Mouse (Mus musculus) ES-E14 (cell line): ENCODE measurements around the gene Umodl1. TPM values are rescaled to one million over a fixed set of nuclear protein-coding genes. Genes with fewer than 3 reads are reported as not detected.

Experiments used
- DNase-seq: peaks from one replicate; pipeline ENCODE4 v3.0.0-alpha.2; 2013; ENCODE audit warnings: low read depth, low spot score
- H3K27ac ChIP-seq: 2 replicates; pipeline ENCODE4 v1.5.1; 2012; ENCODE audit warnings: low read depth, mild to moderate bottlenecking, low read length, moderate library complexity, mixed read lengths; ENCODE audit not compliant: poor library complexity, insufficient read depth, severe bottlenecking
- H3K36me3 ChIP-seq: 2 replicates; pipeline ENCODE4 v1.6.1; 2012; ENCODE audit warnings: mild to moderate bottlenecking, low read length, moderate library complexity, mixed read lengths; ENCODE audit not compliant: control insufficient read depth, poor library complexity, insufficient read depth, severe bottlenecking
- H3K4me1 ChIP-seq, 2 experiments: fragments of 150-350 bp in 1 of 2; sonication (generic) in 1 of 2; 2 replicates each; pipeline ENCODE4 v1.6.1; 2012; ENCODE audit warnings: low read length in 2 of 2, mild to moderate bottlenecking in 1 of 2, mixed read lengths in 1 of 2; ENCODE audit not compliant: control insufficient read depth in 2 of 2, insufficient read depth in 2 of 2, poor library complexity in 1 of 2
- H3K4me3 ChIP-seq, 2 experiments: fragments of 150-350 bp in 1 of 2; sonication (generic) in 1 of 2; 2 replicates each; pipeline ENCODE4 v1.5.1; 2012; ENCODE audit warnings: low read length in 2 of 2, low read depth in 1 of 2, mild to moderate bottlenecking in 1 of 2, mixed read lengths in 1 of 2; ENCODE audit not compliant: insufficient read depth in 1 of 2, poor library complexity in 1 of 2, severe bottlenecking in 1 of 2
- H3K9ac ChIP-seq: 2 replicates; pipeline ENCODE4 v1.6.1; 2012; ENCODE audit warnings: low read depth, mild to moderate bottlenecking, low read length, mixed read lengths; ENCODE audit not compliant: poor library complexity, insufficient read depth, severe bottlenecking
- H3K9me3 ChIP-seq: fragments of 150-350 bp; sonication (generic); 2 replicates; pipeline ENCODE4 v1.6.1; 2012; ENCODE audit warnings: low read depth, mild to moderate bottlenecking, low read length; ENCODE audit not compliant: control insufficient read depth, insufficient read depth
- CHD2 ChIP-seq: IDR thresholded peaks from 2 replicates; pipeline ENCODE4 v1.6.1; 2014; ENCODE audit warnings: mild to moderate bottlenecking, low read depth, low read length, inconsistent platforms
- HCFC1 ChIP-seq: IDR thresholded peaks from 2 replicates; pipeline ENCODE4 v1.6.1; 2012; ENCODE audit warnings: low read length, inconsistent platforms, borderline replicate concordance; ENCODE audit not compliant: insufficient read depth
- MAFK ChIP-seq: IDR thresholded peaks from 2 replicates; pipeline ENCODE4 v1.6.1; 2014; ENCODE audit warnings: mild to moderate bottlenecking, low read depth, low read length, inconsistent platforms; ENCODE audit not compliant: insufficient read depth
- ZC3H11A ChIP-seq: IDR thresholded peaks from 2 replicates; pipeline ENCODE4 v1.6.1; 2012; ENCODE audit warnings: low read depth, mild to moderate bottlenecking, inconsistent platforms, low read length, borderline replicate concordance
- ZNF384 ChIP-seq: IDR thresholded peaks from 2 replicates; pipeline ENCODE4 v1.6.1; 2012; ENCODE audit warnings: low read depth, low read length, inconsistent platforms
- in situ Hi-C, 2 experiments: fragments of 600-800 bp; cut with MboI; formaldehyde crosslinking; loops; one replicate each; pipeline ENCODE4 v1.15.1; 2025; ENCODE audit warnings: low sequenced_read_pairs in 2 of 2, inconsistent platforms in 1 of 2; ENCODE audit not compliant: unreplicated experiment in 2 of 2
- total RNA-seq: library from RNA; depleted of rRNA; stranded (reverse); fragments of 300-350 nt; gene quantifications from 2 replicates; pipeline ENCODE4 v1.2.3, GENCODE M21; 2012

The Umodl1 gene
- total RNA-seq, 1 experiment = not detected

GRCm38 (mm10) chr17:30961936-30962592 lies 7.6 kb downstream of the Umodl1 start:
- no peak overlapping the region for H3K27ac ChIP-seq
- DNase-seq = no peak
- H3K4me3 ChIP-seq = no peak overlapping the region
- no peak overlapping the region for H3K9ac ChIP-seq
- H3K4me1 ChIP-seq = peaks cover 0 to 2% of the 10 kb centered on the region in 2 experiments; a peak in 1 of 4 replicates
- in situ Hi-C loops = no loop called here
- no peaks in the 10 kb centered on the region for H3K36me3 ChIP-seq
- no peaks in the 10 kb centered on the region for H3K9me3 ChIP-seq
- no peak for TF ChIP-seq ZC3H11A

- Histone ChIP-seq H3K4me1 (peaks cover 0 to 2% of the 10 kb centered on the region in 2 experiments; a peak in 1 of 4 replicates), H3K9me3 (no peaks in the 10 kb centered on the region), H3K27ac (no peak overlapping the region), H3K4me3 (no peak overlapping the region), H3K36me3 (no peaks in the 10 kb centered on the region), H3K9ac (no peak overlapping the region)
- no peak for DNase-seq
- in situ Hi-C loops = no loop called here
- TF ChIP-seq CHD2 (no peak), MAFK (no peak), HCFC1 (no peak), ZNF384 (no peak), ZC3H11A (no peak)
Measured at GRCm38 (mm10) chr17:30962880-30963279, 8.4 kb downstream of the Umodl1 start.

- Histone ChIP-seq H3K27ac (no peak overlapping the region), H3K4me1 (peaks cover 0 to 2% of the 10 kb centered on the region in 2 experiments; a peak in 1 of 4 replicates), H3K9me3 (no peaks in the 10 kb centered on the region), H3K9ac (no peak overlapping the region), H3K36me3 (no peaks in the 10 kb centered on the region), H3K4me3 (no peak overlapping the region)
- in situ Hi-C loops = no loop called here
- no peak for TF ChIP-seq MAFK
- no peak for DNase-seq
Measured at GRCm38 (mm10) chr17:30969983-30970382, 15.5 kb downstream of the Umodl1 start.

- Histone ChIP-seq H3K4me1 (peaks cover 0 to 2% of the 10 kb centered on the region in 2 experiments; a peak in 1 of 4 replicates), H3K4me3 (no peak overlapping the region), H3K27ac (no peak overlapping the region), H3K9me3 (no peaks in the 10 kb centered on the region), H3K36me3 (no peaks in the 10 kb centered on the region), H3K9ac (no peak overlapping the region)
- DNase-seq = no peak
- TF ChIP-seq ZC3H11A (no peak), ZNF384 (no peak), MAFK (no peak), CHD2 (no peak), HCFC1 (no peak)
- in situ Hi-C loops = no loop called here
Measured at GRCm38 (mm10) chr17:30971877-30972276, 17.4 kb downstream of the Umodl1 start.

- Histone ChIP-seq H3K9ac (no peak overlapping the region), H3K27ac (no peak overlapping the region), H3K36me3 (no peaks in the 10 kb centered on the region), H3K4me3 (no peak overlapping the region), H3K9me3 (no peaks in the 10 kb centered on the region), H3K4me1 (peaks cover 0 to 2% of the 10 kb centered on the region in 2 experiments; a peak in 1 of 4 replicates)
- in situ Hi-C loops = no loop called here
- no peak for DNase-seq
- no peak for TF ChIP-seq MAFK
- no peak for TF ChIP-seq HCFC1
- TF ChIP-seq CHD2 = no peak
- TF ChIP-seq ZNF384 = no peak
- no peak for TF ChIP-seq ZC3H11A
Measured at GRCm38 (mm10) chr17:30973332-30973731, 18.9 kb downstream of the Umodl1 start.
